Mouse (Mus musculus) c-Kit-positive CD71-positive TER-119-negative erythroid progenitor cells, embryonic 14.5 days (primary cell): ENCODE measurements around the gene Sdhb.

ENCODE experiments used
- DNase-seq: peaks from one replicate; pipeline ENCODE4 v3.0.0-alpha.2; 2013; ENCODE audit warnings: low read depth

Sdhb gene

GRCm38 (mm10) chr4:141014114-141014513 lies 53.1 kb downstream of the Sdhb start:
- DNase-seq, result no peak

GRCm38 (mm10) chr4:141014856-141015255 lies 53.9 kb downstream of the Sdhb start:
- DNase-seq, result no peak

GRCm38 (mm10) chr4:141015356-141015755 lies 54.4 kb downstream of the Sdhb start:
- DNase-seq, result no peak

- no peak for DNase-seq
Measured at GRCm38 (mm10) chr4:141016311-141016710, 55.3 kb downstream of the Sdhb start.

- DNase-seq, result no peak
Measured at GRCm38 (mm10) chr4:141017657-141018436, 56.8 kb downstream of the Sdhb start.

- no peak for DNase-seq
Measured at GRCm38 (mm10) chr4:141020220-141020619, 59.2 kb downstream of the Sdhb start.

- DNase-seq, result no peak
Measured at GRCm38 (mm10) chr4:141020811-141021613, 60.0 kb downstream of the Sdhb start.

GRCm38 (mm10) chr4:141021614-141021929 lies 60.6 kb downstream of the Sdhb start:
- no peak for DNase-seq

- no peak for DNase-seq
Measured at GRCm38 (mm10) chr4:141024052-141024451, 63.0 kb downstream of the Sdhb start.

GRCm38 (mm10) chr4:141024992-141025391 lies 64.0 kb downstream of the Sdhb start:
- DNase-seq, result no peak
